Mouse (Mus musculus) liver, embryonic 14.5 days (tissue): ENCODE data around the gene Stmn1. TPM values are rescaled to one million over a fixed set of nuclear protein-coding genes. Genes with fewer than 3 reads are reported as not detected.

Experiments used
- ATAC-seq: fragments of 200-750 bp; cut with Nextera tagmentation; 2 replicates; pipeline ENCODE4 v1.8.0; 2017; ENCODE audit warnings: moderate number of reproducible peaks, mild to moderate bottlenecking, moderate library complexity; ENCODE audit not compliant: insufficient read depth
- DNase-seq, 3 experiments: peaks; one replicate each; pipeline ENCODE4 v3.0.0-alpha.2; 2012 to 2013; ENCODE audit warnings: low read depth in 3 of 3, low spot score in 3 of 3
- H3K27ac ChIP-seq: fragments of 300-500 bp; sonication (generic); 2 replicates; pipeline ENCODE4 v1.5.1; 2014; ENCODE audit warnings: moderate library complexity, mild to moderate bottlenecking, control low read depth, inconsistent platforms
- H3K27me3 ChIP-seq: fragments of 300-500 bp; sonication (generic); 2 replicates; pipeline ENCODE4 v1.6.1; 2014; ENCODE audit warnings: mild to moderate bottlenecking, low read length, moderate library complexity; ENCODE audit not compliant: control insufficient read depth, insufficient read depth
- H3K36me3 ChIP-seq: fragments of 300-500 bp; sonication (generic); replicated peaks from 2 replicates; pipeline ENCODE4 v1.6.1; 2014; ENCODE audit warnings: low read depth; ENCODE audit not compliant: control insufficient read depth, insufficient read depth
- H3K4me1 ChIP-seq, 2 experiments: fragments of 200-500 bp in 1 of 2; fragments of 300-500 bp in 1 of 2; sonication (generic) in 1 of 2; replicated peaks; 2 replicates each; pipeline ENCODE4 v1.6.1; 2012 to 2014; ENCODE audit warnings: antibody characterized with exemption in 1 of 2, inconsistent platforms in 1 of 2, low read length in 1 of 2; ENCODE audit not compliant: control insufficient read depth in 2 of 2, insufficient read depth in 2 of 2
- H3K4me2 ChIP-seq: fragments of 300-500 bp; sonication (generic); 2 replicates; pipeline ENCODE4 v1.6.1; 2014; ENCODE audit warnings: low read depth, mild to moderate bottlenecking, control low read depth, moderate library complexity
- H3K4me3 ChIP-seq, 2 experiments: fragments of 200-500 bp in 1 of 2; fragments of 300-500 bp in 1 of 2; sonication (generic) in 1 of 2; 2 replicates each; pipeline ENCODE4 v1.5.1; 2012 to 2014; ENCODE audit warnings: low read depth in 2 of 2, low read length in 2 of 2, mild to moderate bottlenecking in 2 of 2, control low read depth in 1 of 2, inconsistent platforms in 1 of 2, moderate library complexity in 1 of 2; ENCODE audit not compliant: insufficient read depth in 1 of 2
- H3K9ac ChIP-seq: fragments of 300-500 bp; sonication (generic); replicated peaks from 2 replicates; pipeline ENCODE4 v1.6.1; 2014; ENCODE audit warnings: mild to moderate bottlenecking, control low read depth, moderate library complexity
- H3K9me3 ChIP-seq: fragments of 300-500 bp; sonication (generic); 2 replicates; pipeline ENCODE4 v1.6.1; 2016; ENCODE audit warnings: low read length, mixed read lengths; ENCODE audit not compliant: control insufficient read depth
- CTCF ChIP-seq: IDR thresholded peaks from 2 replicates; pipeline ENCODE4 v1.5.1; 2016; ENCODE audit warnings: antibody characterized with exemption, low read depth, control low read depth
- EP300 ChIP-seq: IDR thresholded peaks from 2 replicates; pipeline ENCODE4 v1.6.1; 2016; ENCODE audit warnings: antibody characterized with exemption, low read depth
- WGBS: fragments of 180-500 bp; shearing (Covaris S2); extraction: QIAGEN DNeasy Blood & Tissue Kit; methylation state at CpG from one replicate; pipeline ENCODE4 v1.1.7; 2014; ENCODE audit not compliant: insufficient replicate concordance; 5-methylcytosine and 5-hydroxymethylcytosine counted together
- polyA plus RNA-seq, 2 experiments: library from polyadenylated mRNA; depleted of rRNA in 1 of 2; stranded (reverse) in 1 of 2; unstranded in 1 of 2; fragments of >200 nt; fragmentation: Nextera tagmentation in 1 of 2; extraction: Ambion mirVana in 1 of 2; gene quantifications; 2 replicates each; pipeline versions ENCODE4 v1.2.1 to v1.2.3; 2012 to 2014

Gene Stmn1
- polyA plus RNA-seq, 2 experiments = 104 to 404 TPM

DNA sequence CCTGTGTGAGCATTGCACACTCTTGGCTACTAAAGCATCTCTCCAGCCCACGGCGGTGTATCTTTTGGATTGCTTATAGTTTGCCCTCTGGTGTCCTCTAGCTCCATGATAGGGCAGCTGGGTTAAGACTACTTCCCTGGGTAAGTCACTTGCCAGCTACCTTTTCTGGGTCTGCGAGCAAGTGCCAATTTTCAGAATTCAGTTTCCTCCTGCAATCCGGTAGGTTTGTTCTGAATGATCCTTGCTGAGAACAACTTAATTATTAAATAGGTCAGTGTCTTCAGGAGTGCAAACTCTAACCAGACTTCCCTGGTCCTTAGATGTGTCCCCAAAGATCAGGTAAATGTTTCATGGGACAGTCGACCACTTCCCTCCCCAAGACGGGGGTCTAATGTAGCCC lies 33.0 kb downstream of the Stmn1 start:
- peaks cover 27 to 36% of the 10 kb centered on the region in 2 experiments for H3K4me1 ChIP-seq
- no peak overlapping the region for H3K4me2 ChIP-seq
- H3K9me3 ChIP-seq = no peaks in the 10 kb centered on the region
- WGBS = 82% methylated on average over 6 of the region's 6 CpGs
- DNase-seq (no peak), ATAC-seq (no peak)
- H3K36me3 ChIP-seq = no peaks in the 10 kb centered on the region
- TF ChIP-seq CTCF (no peak), EP300 (no peak)
- H3K9ac ChIP-seq = no peak overlapping the region
- H3K27ac ChIP-seq = no peak overlapping the region
- no peaks in the 10 kb centered on the region for H3K27me3 ChIP-seq
- H3K4me3 ChIP-seq = no peak overlapping the region

DNA sequence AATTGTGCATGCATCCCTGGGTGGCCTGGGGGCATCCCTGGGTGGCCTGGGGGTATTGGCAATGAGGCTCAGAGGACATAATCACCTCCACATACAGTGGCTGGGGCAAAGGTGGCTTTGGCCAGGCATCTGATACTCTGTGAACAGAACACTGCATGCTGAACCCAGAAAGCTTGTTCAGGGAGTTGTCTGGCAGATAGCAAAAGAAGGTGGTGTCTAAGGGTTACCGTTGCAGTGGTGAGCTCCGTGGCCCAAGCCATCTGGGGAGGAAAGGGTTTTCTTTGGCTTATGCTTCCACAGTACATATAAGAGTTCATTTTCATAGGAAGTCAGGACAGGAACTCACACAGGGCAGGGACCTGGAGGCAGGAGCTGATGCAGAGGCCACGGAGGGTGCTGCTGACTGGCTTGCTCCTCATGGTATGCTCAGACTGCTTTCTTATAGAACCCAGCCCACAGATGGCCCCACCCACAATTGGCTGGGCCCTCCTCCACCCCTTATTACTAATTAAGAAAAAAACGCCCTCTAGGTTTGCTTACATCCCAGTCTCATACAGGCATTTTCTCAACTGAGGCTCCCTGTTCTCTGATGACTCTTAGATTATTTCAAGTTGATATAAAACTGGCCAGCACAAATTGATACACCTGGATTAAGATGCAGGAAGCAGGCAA lies 35.7 kb downstream of the Stmn1 start:
- DNase-seq (peak; percentile 53 to 59 (median 56)), ATAC-seq (peak; percentile 60)
- Histone ChIP-seq H3K36me3 (no peaks in the 10 kb centered on the region), H3K4me2 (peak overlapping the region; percentile 40), H3K9ac (peak overlapping the region; percentile 12; the same call in 1 of the 2 replicates), H3K4me3 (peak overlapping the region in 1 of 2 experiments; percentile 14; a peak in 1 of 4 replicates), H3K27ac (peak overlapping the region; percentile 5), H3K9me3 (no peaks in the 10 kb centered on the region), H3K27me3 (no peaks in the 10 kb centered on the region), H3K4me1 (peaks cover 34 to 42% of the 10 kb centered on the region in 2 experiments)
- no peak for TF ChIP-seq EP300
- WGBS = 24% methylated on average over 4 of the region's 4 CpGs

DNA sequence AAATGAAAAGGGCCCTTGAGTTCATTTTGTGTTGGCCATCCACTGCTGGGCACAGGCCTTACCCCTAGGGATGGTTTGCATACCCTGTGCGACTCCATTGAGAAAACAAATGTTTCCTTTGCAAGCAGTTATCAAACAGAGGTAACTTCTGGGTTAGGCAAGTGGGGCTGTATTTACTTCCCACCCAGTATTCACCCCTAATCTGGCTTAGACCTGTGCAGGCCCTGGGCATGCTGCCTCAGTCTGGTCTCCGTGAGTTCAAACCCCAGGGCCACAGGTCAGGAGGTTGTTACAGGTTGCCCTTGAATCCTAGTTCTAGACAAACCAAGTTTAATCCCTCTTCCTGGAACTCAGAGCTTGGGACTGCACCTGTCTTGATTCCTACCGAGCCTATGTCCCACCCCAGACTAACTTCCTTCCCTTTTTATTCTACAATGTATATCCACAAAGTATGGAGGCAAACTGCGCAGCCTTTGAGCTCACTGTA lies 37.2 kb downstream of the Stmn1 start:
- Histone ChIP-seq H3K4me1 (peaks cover 37 to 46% of the 10 kb centered on the region in 2 experiments), H3K9ac (no peak overlapping the region), H3K36me3 (no peaks in the 10 kb centered on the region), H3K27me3 (no peaks in the 10 kb centered on the region), H3K9me3 (no peaks in the 10 kb centered on the region), H3K27ac (peak overlapping the region; percentile 75), H3K4me3 (no peak overlapping the region), H3K4me2 (peak overlapping the region; percentile 25; the same call in 1 of the 2 replicates)
- TF ChIP-seq CTCF = no peak
- DNase-seq (peak in 1 of 3 experiments; percentile 51), ATAC-seq (no peak)
- 37% methylated on average over 4 of the region's 4 CpGs for WGBS

DNA sequence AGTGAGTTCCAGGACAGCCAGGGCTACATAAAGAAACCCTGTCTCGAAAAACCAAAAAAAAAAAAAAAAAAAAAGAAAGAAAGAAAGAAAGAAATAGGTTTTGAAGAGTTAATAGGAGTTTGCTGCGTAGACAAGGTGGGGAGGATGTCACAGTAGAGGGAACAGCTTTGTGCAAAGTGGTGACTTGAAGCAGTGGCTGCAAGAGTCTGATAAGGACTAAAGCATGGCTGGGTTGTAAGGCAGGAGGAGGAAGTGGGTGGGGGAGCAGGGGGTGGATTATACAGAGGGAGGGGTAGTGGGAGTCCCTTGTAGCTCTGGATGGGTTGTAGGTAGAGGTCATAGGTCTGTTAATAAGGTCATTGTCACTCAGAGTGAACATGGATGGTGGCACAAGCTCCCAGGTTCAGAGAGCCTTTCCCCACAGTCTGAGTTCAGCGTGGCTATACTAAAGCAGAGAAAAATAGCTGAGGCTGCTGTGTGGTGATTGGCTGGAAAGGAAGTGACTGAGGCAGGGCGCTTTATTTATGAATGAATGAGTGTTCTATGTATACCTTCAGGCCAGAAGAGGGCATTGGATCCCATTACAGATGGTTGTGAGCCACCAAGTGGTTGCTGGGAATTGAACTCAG lies 38.0 kb downstream of the Stmn1 start:
- no peak overlapping the region for H3K4me3 ChIP-seq
- peaks cover 38 to 47% of the 10 kb centered on the region in 2 experiments for H3K4me1 ChIP-seq
- DNase-seq = peak; percentile 71 to 80 (median 80)
- TF ChIP-seq EP300 = peak; percentile 79
- TF ChIP-seq CTCF = peak; percentile 18; the same call in 1 of the 2 replicates
- ATAC-seq = peak; percentile 79
- 23% methylated on average over 3 of the region's 4 CpGs for WGBS
- no peaks in the 10 kb centered on the region for H3K27me3 ChIP-seq
- no peaks in the 10 kb centered on the region for H3K36me3 ChIP-seq
- H3K4me2 ChIP-seq = peak overlapping the region; percentile 43; the same call in 1 of the 2 replicates
- H3K27ac ChIP-seq = peak overlapping the region; percentile 75
- H3K9ac ChIP-seq = peak overlapping the region; percentile 39; the same call in 1 of the 2 replicates
- no peaks in the 10 kb centered on the region for H3K9me3 ChIP-seq

DNA sequence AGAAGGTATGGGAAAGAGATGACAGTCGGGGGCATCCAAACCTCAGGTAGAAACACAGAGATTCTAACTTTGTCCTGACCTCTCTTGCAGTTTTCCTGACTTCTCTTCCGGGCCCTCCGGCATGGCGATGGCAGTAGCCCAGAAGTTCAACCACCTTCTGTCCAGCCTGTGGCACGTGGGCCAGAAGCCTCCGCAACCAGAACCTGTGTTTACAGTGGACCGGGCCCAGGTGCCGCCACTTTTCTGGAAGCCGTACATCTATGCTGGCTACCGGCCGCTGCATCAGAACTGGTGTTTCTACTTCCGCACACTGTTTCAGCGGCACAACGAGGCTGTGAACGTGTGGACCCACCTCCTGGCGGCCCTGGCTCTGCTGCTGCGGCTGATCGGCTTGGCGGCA lies 38.6 kb downstream of the Stmn1 start:
- no peak for ATAC-seq
- TF ChIP-seq CTCF (no peak), EP300 (no peak)
- Histone ChIP-seq H3K27ac (peak overlapping the region; percentile 49), H3K9me3 (no peaks in the 10 kb centered on the region), H3K36me3 (no peaks in the 10 kb centered on the region), H3K4me2 (no peak overlapping the region), H3K4me1 (peaks cover 38 to 47% of the 10 kb centered on the region in 2 experiments), H3K4me3 (no peak overlapping the region), H3K27me3 (no peaks in the 10 kb centered on the region), H3K9ac (no peak overlapping the region)
- 88% methylated on average over 19 of the region's 19 CpGs for WGBS
- no peak for DNase-seq
